Mouse (Mus musculus): ENCODE measurements around the gene Ncan.
"Not testable (repeated sequence)": the region's sequence is repeated elsewhere in the genome, so short reads cannot be mapped to it uniquely, and the experiment has no call there.

Ncan gene

GRCm38 (mm10) chr8:70084191-70085065 lies 36.2 kb downstream of the Ncan start:
- DNase-seq (ENCODE audit: low read depth in 1 of 2, low spot score in 2 of 2): no peak

GRCm38 (mm10) chr8:70083285-70083684 lies 37.4 kb downstream of the Ncan start, which contains the start of gene Hapln4:
TSS of gene Hapln4 (plus strand) at chr8:70083457.
- no peak for DNase-seq (ENCODE audit: low read depth in 1 of 2, low spot score in 2 of 2)

- no peak for DNase-seq (ENCODE audit: low read depth in 1 of 2, low spot score in 2 of 2)
Measured at GRCm38 (mm10) chr8:70081976-70082375, 38.7 kb downstream of the Ncan start.

- no peak for DNase-seq (ENCODE audit: low read depth in 1 of 2, low spot score in 2 of 2)
Measured at GRCm38 (mm10) chr8:70073682-70074081, 47.0 kb downstream of the Ncan start.

- no peak for DNase-seq (ENCODE audit: low read depth in 1 of 2, low spot score in 2 of 2)
Measured at GRCm38 (mm10) chr8:70073120-70073519, 47.6 kb downstream of the Ncan start.

- no peak for DNase-seq (ENCODE audit: low read depth in 1 of 2, low spot score in 2 of 2)
Measured at GRCm38 (mm10) chr8:70072441-70073069, 48.1 kb downstream of the Ncan start, which contains the start of gene Tm6sf2. TSS of gene Tm6sf2 (plus strand) at chr8:70072924.

GRCm38 (mm10) chr8:70071836-70072440 lies 48.7 kb downstream of the Ncan start:
- no peak for DNase-seq (ENCODE audit: low read depth in 1 of 2, low spot score in 2 of 2)

- DNase-seq (ENCODE audit: low read depth in 1 of 2, low spot score in 2 of 2): no peak
Measured at GRCm38 (mm10) chr8:70057721-70058120, 63.0 kb downstream of the Ncan start.

GRCm38 (mm10) chr8:70050434-70050833 lies 70.2 kb downstream of the Ncan start:
- not testable (repeated sequence) for DNase-seq (ENCODE audit: low read depth in 1 of 2, low spot score in 2 of 2)

GRCm38 (mm10) chr8:70049662-70050061 lies 71.0 kb downstream of the Ncan start:
- DNase-seq (ENCODE audit: low read depth in 1 of 2, low spot score in 2 of 2): no peak

GRCm38 (mm10) chr8:70043996-70044395 lies 76.7 kb downstream of the Ncan start:
- DNase-seq (ENCODE audit: low read depth in 1 of 2, low spot score in 2 of 2): no peak

All from monocyte, adult 2 months (primary cell).